22 mouse cellular contexts compared by ENCODE assay signal in the genomic region with DNA sequence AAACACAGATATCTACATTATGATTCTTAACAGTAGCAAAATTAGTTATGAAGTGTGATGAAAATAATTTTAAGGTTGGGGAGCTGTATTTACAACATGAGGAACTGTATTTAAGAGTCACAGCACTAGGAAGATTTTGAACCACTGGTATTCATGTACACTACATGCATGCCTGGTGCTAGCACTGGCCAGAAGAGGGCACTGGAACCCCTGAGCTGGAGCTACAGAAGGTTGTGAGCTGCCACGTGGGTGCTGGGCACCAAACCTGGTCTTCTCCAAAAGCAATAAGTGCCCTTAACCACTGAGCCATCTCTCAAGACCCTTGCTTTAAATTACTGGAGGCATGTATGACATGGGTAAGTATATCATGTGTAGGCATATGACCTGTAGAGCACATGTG. TPM values are rescaled to one million over a fixed set of nuclear protein-coding genes. Genes with fewer than 3 reads are reported as not detected.
A peak's percentile ranks its signal among the peaks of the same experiment; 100 is the strongest.
DNase-seq lines count a peak whose midpoint lies in the region; ATAC-seq and TF ChIP-seq lines count a peak whose summit lies in the region.
"Had no signal": no experiment of that assay in that cellular context is flagged by ENCODE, and none has a peak within 500 bp of the region (broad histone marks: within the 10 kb centered on the region; RNA-seq: fewer than 3 reads in every experiment).

No protein-coding gene starts in this region.

- DNase-seq in forebrain, postnatal 0 days, result no peak
- no peak for DNase-seq in liver, adult 2 months (ENCODE audit: extremely low read depth, low read depth, low spot score)
- DNase-seq in A20 (ENCODE audit: low read depth, low spot score) (peak; percentile 64), ZHBTc4 (ENCODE audit: low read depth, low spot score) (peak; percentile 38)
- DNase-seq in cerebellum, adult 9-11 months, result no peak
- DNase-seq in right cerebral cortex, postnatal 14 days, result no peak
- DNase-seq: adrenal gland, postnatal 36 days; cerebellum, adult 9-10 months; heart, postnatal 4 days; kidney, adult 8-10 months; layer of hippocampus, postnatal 36 days; left cerebral cortex, postnatal 4 days; lung, postnatal 36 days; thymus, adult 18-20 months had no signal

- H3K9me3 ChIP-seq in forebrain, postnatal 0 days (ENCODE audit: low read length), result no peaks in the 10 kb centered on the region
- no peaks in the 10 kb centered on the region for H3K9me3 ChIP-seq in forebrain, embryonic 12.5 days
- no peaks in the 10 kb centered on the region for H3K9me3 ChIP-seq in liver, embryonic 12.5 days (replicated peaks)
- H3K9me3 ChIP-seq: liver, embryonic 15.5 days; neural tube, embryonic 13.5 days had no signal

- H3K4me3 ChIP-seq in forebrain, postnatal 0 days (ENCODE audit: low read depth, low read length), result no peak overlapping the region
- H3K4me3 ChIP-seq in forebrain, embryonic 12.5 days (replicated peaks), result no peak overlapping the region
- no peak overlapping the region for H3K4me3 ChIP-seq in liver, adult 2 months (ENCODE audit: insufficient read depth, low read depth, low read length)
- no peak overlapping the region for H3K4me3 ChIP-seq in liver, embryonic 12.5 days
- H3K4me3 ChIP-seq: liver, embryonic 15.5 days; neural tube, embryonic 13.5 days had no signal

- H3K4me1 ChIP-seq in forebrain, postnatal 0 days (ENCODE audit: insufficient read depth), result no peaks in the 10 kb centered on the region
- no peaks in the 10 kb centered on the region for H3K4me1 ChIP-seq in forebrain, embryonic 12.5 days
- H3K4me1 ChIP-seq in liver, adult 2 months (ENCODE audit: control insufficient read depth, insufficient read depth, low read length), result no peaks in the 10 kb centered on the region
- no peaks in the 10 kb centered on the region for H3K4me1 ChIP-seq in liver, embryonic 12.5 days
- H3K4me1 ChIP-seq: liver, embryonic 15.5 days; neural tube, embryonic 13.5 days had no signal

- H3K9ac ChIP-seq in forebrain, postnatal 0 days, result no peak overlapping the region
- no peak overlapping the region for H3K9ac ChIP-seq in forebrain, embryonic 12.5 days
- H3K9ac ChIP-seq in liver, adult 2 months (ENCODE audit: low read depth, low read length), result no peak overlapping the region
- no peak overlapping the region for H3K9ac ChIP-seq in liver, embryonic 12.5 days
- H3K9ac ChIP-seq: liver, embryonic 15.5 days; neural tube, embryonic 13.5 days had no signal

- H3K27me3 ChIP-seq in forebrain, postnatal 0 days (ENCODE audit: insufficient read depth, low read length), result no peaks in the 10 kb centered on the region
- no peaks in the 10 kb centered on the region for H3K27me3 ChIP-seq in forebrain, embryonic 12.5 days
- H3K27me3 ChIP-seq in liver, adult 2 months (ENCODE audit: control insufficient read depth, insufficient read depth, low read length), result no peaks in the 10 kb centered on the region
- no peaks in the 10 kb centered on the region for H3K27me3 ChIP-seq in liver, embryonic 12.5 days (replicated peaks)
- H3K27me3 ChIP-seq: liver, embryonic 15.5 days; neural tube, embryonic 13.5 days had no signal

- TF ChIP-seq CTCF in forebrain, postnatal 0 days (IDR thresholded peaks at IDR 0.05; ENCODE audit: low read depth), result peak; percentile 26; the same call in 1 of the 2 replicates
- peak; percentile 38 for TF ChIP-seq CTCF in liver, adult 2 months (IDR thresholded peaks at IDR 0.05; ENCODE audit: low read depth, low read length)

- no peak for ATAC-seq in forebrain, postnatal 0 days
- no peak for ATAC-seq in forebrain, embryonic 12.5 days (ENCODE audit: low FRiP score)
- ATAC-seq in liver, embryonic 12.5 days, result no peak
- ATAC-seq: forebrain, embryonic 14.5 days; hindbrain, embryonic 16.5 days had no signal

- TF ChIP-seq POLR2A in liver, adult 2 months (IDR thresholded peaks at IDR 0.05; ENCODE audit: extremely low read depth, insufficient read depth, low read length), result no peak

- no peak overlapping the region for H3K27ac ChIP-seq in forebrain, postnatal 0 days (ENCODE audit: low read depth, low read length)
- H3K27ac ChIP-seq in forebrain, embryonic 12.5 days, result no peak overlapping the region
- no peak overlapping the region for H3K27ac ChIP-seq in liver, adult 2 months (replicated peaks; ENCODE audit: insufficient read depth, low read depth, low read length)
- H3K27ac ChIP-seq in liver, embryonic 12.5 days, result no peak overlapping the region
- H3K27ac ChIP-seq: liver, embryonic 15.5 days; neural tube, embryonic 13.5 days had no signal

- H3K36me3 ChIP-seq in forebrain, postnatal 0 days (ENCODE audit: insufficient read depth), result peaks cover 37% of the 10 kb centered on the region
- peaks cover 48% of the 10 kb centered on the region for H3K36me3 ChIP-seq in forebrain, embryonic 12.5 days (replicated peaks)
- peaks cover 44% of the 10 kb centered on the region for H3K36me3 ChIP-seq in liver, adult 2 months (ENCODE audit: control insufficient read depth, insufficient read depth, low read length)
- peaks cover 76% of the 10 kb centered on the region for H3K36me3 ChIP-seq in liver, embryonic 12.5 days

- 78% methylated on average over 1 of the region's 1 CpGs for WGBS in forebrain, postnatal 0 days
- WGBS in forebrain, embryonic 12.5 days, result 78% methylated on average over 1 of the region's 1 CpGs
- WGBS in liver, adult 2 months, result 85% methylated on average over 1 of the region's 1 CpGs
- WGBS in liver, embryonic 12.5 days (ENCODE audit: insufficient replicate concordance), result 64% methylated on average over 1 of the region's 1 CpGs

- no peaks in the 10 kb centered on the region for H3K79me2 ChIP-seq in liver, adult 2 months (ENCODE audit: control insufficient read depth, insufficient read depth, low read length)

- H3K4me2 ChIP-seq in forebrain, postnatal 0 days (ENCODE audit: low read depth), result no peak overlapping the region
- no peak overlapping the region for H3K4me2 ChIP-seq in forebrain, embryonic 12.5 days
- H3K4me2 ChIP-seq in liver, embryonic 12.5 days, result no peak overlapping the region
- H3K4me2 ChIP-seq: liver, embryonic 15.5 days; neural tube, embryonic 13.5 days had no signal

RNA-seq across cellular contexts. Expression of gene S100pbp, which starts 17.0 kb away (rescaled TPM):
- total RNA-seq in forebrain, postnatal 0 days (2014; rRNA removed), result 41.4 and 52.2 TPM in 2 replicates
- polyA plus RNA-seq in forebrain, postnatal 0 days (2015; fragmentation: Nextera tagmentation; extraction: Ambion mirVana), result 11.0 and 15.6 TPM in 2 replicates
- 26.2 and 31.6 TPM in 2 replicates for polyA plus RNA-seq in forebrain, embryonic 12.5 days (2016; fragmentation: Nextera tagmentation; extraction: Ambion mirVana)
- 13.4 TPM in 2 replicates for total RNA-seq in liver, adult 2 months (2014; rRNA removed)
- 7.3 and 10.0 TPM in 2 replicates for polyA plus RNA-seq in liver, adult 2 months (2012; rRNA removed)
- polyA plus RNA-seq in liver, embryonic 12.5 days (2016; fragmentation: Nextera tagmentation; extraction: Ambion mirVana), result 10.9 and 12.1 TPM in 2 replicates

RNA-seq across cellular contexts. Expression of gene Yars, which starts 17.0 kb away (rescaled TPM):
- 97.7 and 119 TPM in 2 replicates for total RNA-seq in forebrain, postnatal 0 days (2014; rRNA removed)
- polyA plus RNA-seq in forebrain, postnatal 0 days (2015; fragmentation: Nextera tagmentation; extraction: Ambion mirVana), result 108 and 120 TPM in 2 replicates
- polyA plus RNA-seq in forebrain, embryonic 12.5 days (2016; fragmentation: Nextera tagmentation; extraction: Ambion mirVana), result 103 TPM in 2 replicates
- 17.2 and 18.5 TPM in 2 replicates for total RNA-seq in liver, adult 2 months (2014; rRNA removed)
- polyA plus RNA-seq in liver, adult 2 months (2012; rRNA removed), result 10.7 and 15.3 TPM in 2 replicates
- 92.4 and 92.9 TPM in 2 replicates for polyA plus RNA-seq in liver, embryonic 12.5 days (2016; fragmentation: Nextera tagmentation; extraction: Ambion mirVana)

RNA-seq across cellular contexts. Expression of gene Fndc5, which starts 35.7 kb away (rescaled TPM):
- 10.3 and 11.6 TPM in 2 replicates for total RNA-seq in forebrain, postnatal 0 days (2014; rRNA removed)
- 5.8 and 8.3 TPM in 2 replicates for polyA plus RNA-seq in forebrain, postnatal 0 days (2015; fragmentation: Nextera tagmentation; extraction: Ambion mirVana)
- 0.86 and 1.1 TPM in 2 replicates for polyA plus RNA-seq in forebrain, embryonic 12.5 days (2016; fragmentation: Nextera tagmentation; extraction: Ambion mirVana)
- 0.54 and 0.83 TPM in 2 replicates for total RNA-seq in liver, adult 2 months (2014; rRNA removed)
- polyA plus RNA-seq in liver, adult 2 months (2012; rRNA removed), result 0.17 and 0.87 TPM in 2 replicates
- 1.3 and 1.8 TPM in 2 replicates for polyA plus RNA-seq in liver, embryonic 12.5 days (2016; fragmentation: Nextera tagmentation; extraction: Ambion mirVana)
- total RNA-seq: granulocyte monocyte progenitor cell, adult 5-6 weeks had no signal

RNA-seq across cellular contexts. Expression of gene Hpca, which starts 50.7 kb away (rescaled TPM):
- 129 and 214 TPM in 2 replicates for total RNA-seq in forebrain, postnatal 0 days (2014; rRNA removed)
- 110 and 128 TPM in 2 replicates for polyA plus RNA-seq in forebrain, postnatal 0 days (2015; fragmentation: Nextera tagmentation; extraction: Ambion mirVana)
- 6.0 and 6.4 TPM in 2 replicates for polyA plus RNA-seq in forebrain, embryonic 12.5 days (2016; fragmentation: Nextera tagmentation; extraction: Ambion mirVana)
- total RNA-seq in liver, adult 2 months (2014; rRNA removed), result 0.18 and 0.47 TPM in 2 replicates
- polyA plus RNA-seq in liver, adult 2 months (2012; rRNA removed), result 0.23 and 0.27 TPM in 2 replicates
- 1.9 and 2.3 TPM in 2 replicates for polyA plus RNA-seq in liver, embryonic 12.5 days (2016; fragmentation: Nextera tagmentation; extraction: Ambion mirVana)
- total RNA-seq: granulocyte monocyte progenitor cell, adult 5-6 weeks had no signal
- polyA plus RNA-seq: C2C12 had no signal

Comparison
In these comparisons a context has a peak if more than half of its experiments do, and no peak if none do; other contexts are left out.
1. DNase-seq: peak in A20 (single experiment) and ZHBTc4 (single experiment); none in forebrain, postnatal 0 days (single experiment), liver, adult 2 months (single experiment), cerebellum, adult 9-11 months (single experiment) and right cerebral cortex, postnatal 14 days (single experiment).